Mouse (Mus musculus): Measurements from ENCODE around the gene Gm11733.

GRCm38 (mm10) chr11:117516422-117516796 is 32.2 kb downstream of the Gm11733 start:
- TF ChIP-seq TCF12 (IDR thresholded peaks at IDR 0.05; ENCODE audit: low read depth, low read length) (no peak), MEF2A (IDR thresholded peaks at IDR 0.05; ENCODE audit: extremely low read depth, insufficient replicate concordance, low read depth, low read length, poor library complexity, severe bottlenecking) (no peak), USF1 (IDR thresholded peaks at IDR 0.05; ENCODE audit: low read depth, low read length) (no peak)

Measured in MEL (cell line).